Mouse (Mus musculus) left cerebral cortex, postnatal 36 days (tissue): ENCODE measurements around the gene Ppp1r18. TPM values are rescaled to one million over a fixed set of nuclear protein-coding genes. Genes with fewer than 3 reads are reported as not detected.

Source experiments
- DNase-seq, 2 experiments: peaks; one replicate each; pipeline ENCODE4 v3.0.0; 2021 to 2022; ENCODE audit warnings: low spot score in 2 of 2, mixed read lengths in 1 of 2
- intact Hi-C: fragments of 180-260 bp; cut with DNase I; formaldehyde crosslinking; loops from one replicate; pipeline ENCODE4 v1.15.1; 2025
- total RNA-seq, 2 experiments: library from RNA; stranded (reverse); gene quantifications; 2 replicates each; pipeline ENCODE4 v1.2.3; 2021

Ppp1r18 gene
- total RNA-seq, 2 experiments from 2014 or later, result 9.2 to 9.3 TPM

GRCm38 (mm10) chr17:35866281-35866831 lies 963 bp downstream of the Ppp1r18 start:
- intact Hi-C loops, result no loop called here
- DNase-seq, result peak; percentile 38 to 39

- DNase-seq, result no peak
- intact Hi-C loops, result no loop called here
Observed at GRCm38 (mm10) chr17:35866911-35867890, 1.8 kb downstream of the Ppp1r18 start.

- no peak for DNase-seq
- intact Hi-C loops, result no loop called here
Observed at GRCm38 (mm10) chr17:35868165-35868820, 2.9 kb downstream of the Ppp1r18 start.

- no peak for DNase-seq
- intact Hi-C loops, result no loop called here
Observed at GRCm38 (mm10) chr17:35868961-35869345, 3.6 kb downstream of the Ppp1r18 start.

GRCm38 (mm10) chr17:35869346-35870067 lies 4.1 kb downstream of the Ppp1r18 start:
- DNase-seq, result no peak
- intact Hi-C loops, result no loop called here

- DNase-seq, result peak in 1 of 2 experiments; percentile 37
- intact Hi-C loops, result no loop called here
Observed at GRCm38 (mm10) chr17:35870151-35870883, 4.9 kb downstream of the Ppp1r18 start.

GRCm38 (mm10) chr17:35870884-35871696 lies 5.7 kb downstream of the Ppp1r18 start:
- intact Hi-C loops, result no loop called here

GRCm38 (mm10) chr17:35873774-35874519 lies 8.6 kb downstream of the Ppp1r18 start:
- DNase-seq, result peak; percentile 85
- intact Hi-C loops, result loop anchor here (2.0 kb wide), 3 partner anchors 37 to 135 kb away; no protein-coding TSS in a partner anchor

More at GRCm38 (mm10) chr17:35870884-35871696, 5.7 kb downstream of the Ppp1r18 start:
- DNase-seq, result no peak

- intact Hi-C loops, result loop anchor here (2.0 kb wide), 1 partner anchor 46 kb away; no protein-coding TSS in a partner anchor
Observed at GRCm38 (mm10) chr17:35874721-35875120, 9.3 kb downstream of the Ppp1r18 start.

GRCm38 (mm10) chr17:35879245-35880057 lies 14.1 kb downstream of the Ppp1r18 start, which contains the start of gene Dhx16:
Gene Dhx16, plus strand, starts transcription at chr17:35879819.
- intact Hi-C loops, result no loop called here
- DNase-seq, result peak; percentile 95 to 96

More at GRCm38 (mm10) chr17:35874721-35875120, 9.3 kb downstream of the Ppp1r18 start:
- DNase-seq, result peak; percentile 59 to 70

- intact Hi-C loops, result no loop called here
- DNase-seq, result no peak
Observed at GRCm38 (mm10) chr17:35882924-35883323, 17.5 kb downstream of the Ppp1r18 start.

- intact Hi-C loops, result no loop called here
- no peak for DNase-seq
Observed at GRCm38 (mm10) chr17:35883777-35884176, 18.4 kb downstream of the Ppp1r18 start.

GRCm38 (mm10) chr17:35887725-35888124 lies 22.3 kb downstream of the Ppp1r18 start:
- no peak for DNase-seq
- intact Hi-C loops, result no loop called here

GRCm38 (mm10) chr17:35896781-35897643 lies 31.6 kb downstream of the Ppp1r18 start, which contains the start of gene 2310061I04Rik:
Gene 2310061I04Rik, minus strand, starts transcription at chr17:35897431.
- DNase-seq, result peak; percentile 88 to 95
- intact Hi-C loops, result no loop called here
